Mouse (Mus musculus) layer of hippocampus, adult 11-12 months (tissue): Measurements from ENCODE around the gene Shisa8.

ENCODE experiments used
- DNase-seq: peaks from one replicate; pipeline ENCODE4 v3.0.0; 2022; ENCODE audit warnings: low spot score

Shisa8 gene

GRCm38 (mm10) chr15:82172648-82173047 is 40.0 kb downstream of the Shisa8 start:
- no peak for DNase-seq

GRCm38 (mm10) chr15:82170437-82171377 is 41.9 kb downstream of the Shisa8 start:
- no peak for DNase-seq

GRCm38 (mm10) chr15:82169671-82170070 is 42.9 kb downstream of the Shisa8 start:
- DNase-seq: no peak

- DNase-seq: no peak
Measured at GRCm38 (mm10) chr15:82167201-82168168, 45.1 kb downstream of the Shisa8 start.

- no peak for DNase-seq
Measured at GRCm38 (mm10) chr15:82166240-82167100, 46.1 kb downstream of the Shisa8 start.

- DNase-seq: peak; percentile 87
Measured at GRCm38 (mm10) chr15:82165332-82166239, 47.0 kb downstream of the Shisa8 start.

- no peak for DNase-seq
Measured at GRCm38 (mm10) chr15:82164496-82164895, 48.1 kb downstream of the Shisa8 start.

- no peak for DNase-seq
Measured at GRCm38 (mm10) chr15:82164061-82164399, 48.6 kb downstream of the Shisa8 start.

GRCm38 (mm10) chr15:82163356-82164060 is 49.1 kb downstream of the Shisa8 start:
- DNase-seq: no peak

GRCm38 (mm10) chr15:82161965-82162600 is 50.5 kb downstream of the Shisa8 start:
- DNase-seq: no peak

GRCm38 (mm10) chr15:82160731-82161640 is 51.6 kb downstream of the Shisa8 start:
- DNase-seq: no peak

- no peak for DNase-seq
Measured at GRCm38 (mm10) chr15:82159471-82159870, 53.1 kb downstream of the Shisa8 start.

GRCm38 (mm10) chr15:82158243-82159035 is 54.2 kb downstream of the Shisa8 start:
- DNase-seq: no peak

- no peak for DNase-seq
Measured at GRCm38 (mm10) chr15:82156902-82157301, 55.7 kb downstream of the Shisa8 start.

GRCm38 (mm10) chr15:82156298-82156697 is 56.3 kb downstream of the Shisa8 start:
- DNase-seq: no peak
